Mouse (Mus musculus) midbrain, embryonic 10.5 days (tissue): ENCODE data around the gene Rnf38. TPM values are rescaled to one million over a fixed set of nuclear protein-coding genes. Genes with fewer than 3 reads are reported as not detected.
A peak's percentile ranks its signal among the peaks of the same experiment; 100 is the strongest.

Experiments
- DNase-seq: peaks from one replicate; pipeline ENCODE4 v3.0.0-alpha.2; 2017; ENCODE audit warnings: low spot score
- H3K27ac ChIP-seq: fragments of 300-500 bp; sonication (generic); replicated peaks from 2 replicates; pipeline ENCODE4 v1.5.1; 2016; ENCODE audit warnings: mild to moderate bottlenecking
- H3K27me3 ChIP-seq: fragments of 300-500 bp; sonication (generic); 2 replicates; pipeline ENCODE4 v1.6.1; 2016; ENCODE audit warnings: low read depth, mild to moderate bottlenecking; ENCODE audit not compliant: poor library complexity, severe bottlenecking
- H3K36me3 ChIP-seq: fragments of 300-500 bp; sonication (generic); 2 replicates; pipeline ENCODE4 v1.6.1; 2016; ENCODE audit warnings: mild to moderate bottlenecking, moderate library complexity
- H3K4me1 ChIP-seq: fragments of 300-500 bp; sonication (generic); 2 replicates; pipeline ENCODE4 v1.6.1; 2016
- H3K4me3 ChIP-seq: fragments of 300-500 bp; sonication (generic); 2 replicates; pipeline ENCODE4 v1.5.1; 2016; ENCODE audit warnings: mild to moderate bottlenecking, moderate library complexity
- H3K9me3 ChIP-seq: fragments of 300-500 bp; sonication (generic); replicated peaks from 2 replicates; pipeline ENCODE4 v1.6.1; 2016; ENCODE audit warnings: mild to moderate bottlenecking
- WGBS: fragments of 180-500 bp; shearing (Covaris S2); methylation state at CpG from one replicate; pipeline ENCODE4 v1.1.7; 2016; 5-methylcytosine and 5-hydroxymethylcytosine counted together
- polyA plus RNA-seq: library from polyadenylated mRNA; unstranded; fragments of >200 nt; fragmentation: Nextera tagmentation; extraction: Ambion mirVana; gene quantifications from 2 replicates; pipeline ENCODE4 v1.2.1, GENCODE M21; 2016

The Rnf38 gene
- polyA plus RNA-seq, 1 experiment from 2014 or later, result 29.0 TPM

DNA sequence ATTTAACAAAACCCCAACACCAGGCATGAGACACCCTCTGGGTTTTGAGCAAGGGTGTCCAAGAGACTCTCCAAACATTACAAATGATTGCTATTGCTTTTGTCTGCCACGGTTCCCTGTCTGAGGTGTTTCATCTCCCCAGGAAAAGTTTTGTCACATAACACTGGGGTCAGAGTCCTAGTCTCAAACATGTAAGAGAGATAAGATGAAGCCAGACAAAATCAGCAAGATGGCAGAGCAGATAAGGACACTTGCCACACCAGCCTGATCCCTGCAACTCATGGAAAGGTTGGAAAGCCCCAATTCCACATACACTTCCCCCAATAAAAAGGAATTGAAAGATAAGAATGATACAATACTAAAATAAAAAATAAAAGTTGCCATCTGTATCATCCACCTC is 49.7 kb downstream of the Rnf38 start:
- Histone ChIP-seq H3K4me1 (peaks cover 7% of the 10 kb centered on the region), H3K27ac (no peak overlapping the region), H3K4me3 (no peak overlapping the region), H3K9me3 (no peaks in the 10 kb centered on the region), H3K27me3 (no peaks in the 10 kb centered on the region), H3K36me3 (no peaks in the 10 kb centered on the region)
- WGBS, result 63% methylated on average over 1 of the region's 1 CpGs
- DNase-seq, result no peak

DNA sequence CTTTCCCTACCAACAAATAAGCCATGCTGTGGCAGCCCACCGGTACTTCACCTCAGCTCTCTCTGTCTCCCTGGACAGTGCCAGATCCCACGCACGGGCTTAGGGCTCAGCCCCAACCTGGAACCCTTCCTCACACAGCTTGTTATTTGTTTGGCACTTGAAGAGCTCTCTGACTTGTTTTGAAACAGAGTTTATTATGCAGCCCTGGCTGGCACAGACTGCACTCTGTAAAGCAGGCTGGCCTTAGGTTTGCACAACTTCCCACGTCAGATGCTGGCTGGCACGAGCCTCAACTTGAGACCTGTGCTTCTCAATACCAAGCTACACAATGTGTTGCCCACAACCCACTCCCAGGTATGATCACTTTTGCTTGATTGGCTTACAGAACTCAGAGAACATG is 53.8 kb downstream of the Rnf38 start:
- 81% methylated on average over 5 of the region's 5 CpGs for WGBS
- Histone ChIP-seq H3K4me3 (no peak overlapping the region), H3K4me1 (no peaks in the 10 kb centered on the region), H3K27me3 (no peaks in the 10 kb centered on the region), H3K9me3 (no peaks in the 10 kb centered on the region), H3K36me3 (0 out of 2 replicates have a peak, but pooled peaks cover 2% of the 10 kb centered on the region), H3K27ac (no peak overlapping the region)
- DNase-seq, result no peak

DNA sequence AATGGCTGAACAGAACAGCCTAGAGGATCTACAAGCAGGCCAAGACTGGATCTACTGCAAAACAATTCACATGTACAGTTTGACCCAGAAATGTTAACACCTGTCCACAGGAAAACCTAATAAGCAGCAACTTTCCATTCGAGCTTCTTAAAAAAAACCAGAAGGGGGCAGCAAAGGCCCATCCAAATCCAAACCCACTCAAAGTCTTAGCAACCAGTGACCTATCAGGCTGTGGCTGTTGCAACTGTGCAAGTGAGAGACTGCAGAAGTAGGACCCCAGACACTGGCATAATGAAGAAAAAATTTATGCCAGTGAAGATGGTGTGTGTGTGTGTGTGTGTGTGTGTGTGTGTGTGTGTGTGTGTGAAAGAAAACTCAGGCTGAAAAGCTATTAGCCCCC is 60.4 kb downstream of the Rnf38 start:
- Histone ChIP-seq H3K9me3 (no peaks in the 10 kb centered on the region), H3K36me3 (0 out of 2 replicates have a peak, but pooled peaks cover 2% of the 10 kb centered on the region), H3K4me1 (peaks cover 14% of the 10 kb centered on the region), H3K4me3 (no peak overlapping the region), H3K27me3 (no peaks in the 10 kb centered on the region), H3K27ac (no peak overlapping the region)
- 4% methylated on average over 1 of the region's 1 CpGs for WGBS
- peak; percentile 44 for DNase-seq

DNA sequence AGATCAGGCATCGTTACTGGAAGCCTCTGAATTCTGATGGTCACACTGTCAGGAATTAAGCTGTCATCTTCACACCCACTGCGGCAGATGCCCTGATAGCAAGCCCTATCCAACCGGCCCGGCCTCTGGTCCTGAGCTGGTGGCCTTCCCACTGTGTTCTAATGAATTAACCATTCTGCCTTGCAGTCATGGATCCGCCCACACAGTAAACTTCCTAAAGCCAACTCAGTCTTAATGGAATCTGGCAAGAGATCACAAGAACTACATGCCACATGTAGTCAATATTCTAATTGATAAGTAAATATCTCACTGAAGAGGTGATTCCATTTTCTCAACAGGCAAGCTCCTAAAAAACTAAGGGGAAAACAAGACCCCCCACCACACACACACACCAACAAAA is 60.9 kb downstream of the Rnf38 start:
- no peaks in the 10 kb centered on the region for H3K27me3 ChIP-seq
- no peaks in the 10 kb centered on the region for H3K36me3 ChIP-seq
- DNase-seq, result no peak
- 65% methylated on average over 5 of the region's 5 CpGs for WGBS
- no peak overlapping the region for H3K4me3 ChIP-seq
- H3K9me3 ChIP-seq, result no peaks in the 10 kb centered on the region
- H3K4me1 ChIP-seq, result peaks cover 14% of the 10 kb centered on the region
- no peak overlapping the region for H3K27ac ChIP-seq

DNA sequence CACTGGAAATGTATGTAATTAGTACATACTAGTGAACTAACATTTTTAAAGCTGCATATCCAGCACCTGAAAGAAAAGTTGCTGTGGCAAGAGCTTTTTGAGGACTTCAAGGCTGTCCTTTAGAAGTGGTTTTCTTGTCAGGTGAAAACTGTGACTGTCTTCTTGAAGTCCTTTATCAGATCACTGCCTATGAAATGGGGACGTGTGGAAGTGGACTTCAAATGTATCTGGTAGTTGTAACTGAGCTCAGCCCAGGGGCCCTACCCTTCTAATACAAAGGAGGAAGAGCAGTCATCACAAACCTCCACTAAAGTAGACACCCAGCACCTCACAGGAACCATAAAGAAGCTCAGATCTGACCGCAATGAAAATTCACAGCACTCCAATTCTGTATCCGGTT is 63.7 kb downstream of the Rnf38 start:
- no peaks in the 10 kb centered on the region for H3K36me3 ChIP-seq
- no peak for DNase-seq
- no peaks in the 10 kb centered on the region for H3K27me3 ChIP-seq
- no peak overlapping the region for H3K27ac ChIP-seq
- H3K4me1 ChIP-seq, result peaks cover 31% of the 10 kb centered on the region
- H3K4me3 ChIP-seq, result no peak overlapping the region
- no peaks in the 10 kb centered on the region for H3K9me3 ChIP-seq
- 87% methylated on average over 3 of the region's 3 CpGs for WGBS

DNA sequence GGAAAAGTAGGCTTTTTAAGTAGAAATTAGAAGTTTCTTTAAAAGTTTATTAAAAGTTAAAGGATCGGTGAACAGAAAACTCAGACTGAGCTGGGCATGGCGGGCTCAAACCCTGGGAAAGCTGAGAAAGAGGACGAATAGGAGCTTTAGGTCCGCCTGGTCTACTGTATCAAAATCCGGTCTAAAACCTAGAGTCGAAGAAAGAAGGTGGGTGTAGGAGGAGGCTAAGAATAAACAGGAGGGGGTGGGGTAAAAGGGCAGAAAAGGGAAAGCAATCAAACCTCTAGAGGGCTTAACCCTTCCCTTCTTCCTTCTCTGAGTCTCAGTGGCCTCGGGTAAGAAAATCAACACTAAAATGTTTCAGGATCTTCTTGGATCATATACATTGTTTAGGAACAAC is 64.8 kb downstream of the Rnf38 start:
- DNase-seq, result peak; percentile 11
- Histone ChIP-seq H3K27ac (no peak overlapping the region), H3K36me3 (no peaks in the 10 kb centered on the region), H3K4me1 (peaks cover 42% of the 10 kb centered on the region), H3K4me3 (peak overlapping the region; percentile 84), H3K9me3 (no peaks in the 10 kb centered on the region), H3K27me3 (no peaks in the 10 kb centered on the region)
- 4% methylated on average over 7 of the region's 7 CpGs for WGBS

DNA sequence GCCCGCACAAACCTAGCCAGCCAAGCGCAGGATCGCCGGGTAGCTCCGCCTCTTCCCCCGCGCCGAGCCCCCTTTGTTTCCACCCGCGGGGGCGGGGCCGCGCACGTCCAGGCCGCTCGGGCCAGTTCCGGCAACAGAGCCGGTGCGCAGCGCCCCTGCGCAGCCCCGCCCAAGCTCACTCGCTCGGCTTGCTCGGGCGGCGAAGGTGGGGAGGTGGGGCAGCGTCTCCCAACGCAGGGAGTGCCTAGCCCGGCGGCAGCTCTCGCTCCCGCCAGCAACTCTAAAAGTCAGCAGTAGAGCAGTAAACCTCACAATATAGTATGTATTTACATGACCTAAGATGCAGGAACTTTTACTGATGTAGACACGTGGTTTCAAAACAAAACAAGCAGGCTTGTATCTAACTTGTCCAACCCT is 65.3 kb downstream of the Rnf38 start:
- Histone ChIP-seq H3K9me3 (no peaks in the 10 kb centered on the region), H3K36me3 (no peaks in the 10 kb centered on the region), H3K27me3 (no peaks in the 10 kb centered on the region), H3K27ac (peak overlapping the region; percentile 59; the same call in 1 of the 2 replicates), H3K4me3 (peak overlapping the region; percentile 84), H3K4me1 (peaks cover 47% of the 10 kb centered on the region)
- peak; percentile 96 for DNase-seq
- WGBS, result under 1% methylated on average over 21 of the region's 34 CpGs

DNA sequence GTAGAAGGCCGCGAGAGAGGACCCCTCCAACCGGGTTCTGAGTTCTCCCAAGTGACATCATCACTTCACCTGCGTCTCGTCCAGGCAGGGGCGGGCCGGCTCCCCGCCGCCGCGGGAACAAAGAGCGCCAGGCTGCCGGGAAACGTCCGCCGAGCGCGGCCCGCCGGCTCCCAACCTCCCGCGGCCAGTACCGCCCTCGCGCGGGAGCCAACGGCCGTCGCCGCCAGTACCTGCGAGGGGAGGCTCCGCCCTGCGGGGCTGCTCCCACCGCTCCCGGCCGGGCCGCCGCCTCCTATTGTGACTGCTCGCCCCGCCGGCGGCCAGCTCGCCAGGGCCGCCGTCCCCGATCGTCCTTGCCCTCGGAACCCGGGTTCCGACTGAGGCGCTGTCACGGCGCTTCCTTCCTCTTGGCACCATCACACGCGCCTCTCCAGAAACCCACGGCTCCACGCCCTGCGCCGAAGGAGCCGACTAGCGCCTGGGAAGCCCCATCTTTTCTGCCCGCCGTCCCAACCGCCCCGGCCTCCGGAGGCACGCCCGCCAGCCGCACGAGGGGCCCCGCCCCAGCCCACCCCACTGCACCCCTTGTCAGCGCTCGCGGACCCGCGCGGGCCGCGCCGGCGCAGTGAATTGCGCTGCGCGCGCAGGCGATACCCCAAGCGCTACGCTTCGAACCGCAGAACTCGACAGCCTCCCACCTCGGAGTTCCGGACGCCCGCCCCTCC is 66.0 kb downstream of the Rnf38 start:
- H3K9me3 ChIP-seq, result no peaks in the 10 kb centered on the region
- peak; percentile 91 for DNase-seq
- peak overlapping the region; percentile 84 for H3K4me3 ChIP-seq
- H3K4me1 ChIP-seq, result peaks cover 54% of the 10 kb centered on the region
- no peaks in the 10 kb centered on the region for H3K36me3 ChIP-seq
- WGBS, result under 1% methylated on average over 95 of the region's 95 CpGs
- H3K27ac ChIP-seq, result peak overlapping the region; percentile 98
- H3K27me3 ChIP-seq, result no peaks in the 10 kb centered on the region

DNA sequence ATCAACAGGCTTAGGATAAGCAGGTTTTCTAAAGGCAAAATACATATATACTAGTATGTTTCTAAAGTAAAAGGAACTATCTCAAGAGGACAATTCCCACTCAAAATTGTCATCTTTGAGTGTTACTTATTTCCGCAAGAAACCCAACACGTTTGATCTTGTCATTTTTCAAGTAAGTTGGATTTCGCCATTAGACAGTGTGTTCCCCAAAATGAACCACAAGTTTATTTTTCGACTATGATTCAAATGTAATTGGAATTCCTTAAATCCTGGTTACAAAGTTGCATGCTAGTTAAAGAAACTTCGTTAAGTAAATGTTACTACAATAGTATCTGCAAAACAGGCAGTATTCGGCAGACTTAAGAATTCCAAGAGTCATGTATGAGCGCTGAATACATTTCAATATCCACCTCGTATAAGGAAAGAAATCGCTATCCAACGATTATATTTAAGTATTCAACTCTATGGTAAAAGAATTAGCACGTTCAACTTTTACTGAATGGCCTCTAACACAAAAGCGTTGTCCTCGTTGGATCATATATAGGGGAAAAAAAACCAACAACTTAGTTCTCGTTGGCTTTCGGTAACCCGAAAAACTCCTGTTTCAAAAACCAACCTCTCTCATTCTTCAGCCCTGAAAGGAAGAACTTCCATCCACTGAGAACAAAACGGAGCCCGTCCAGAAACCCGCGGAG is 66.7 kb downstream of the Rnf38 start:
- no peaks in the 10 kb centered on the region for H3K27me3 ChIP-seq
- 8% methylated on average over 20 of the region's 20 CpGs for WGBS
- H3K4me1 ChIP-seq, result peaks cover 61% of the 10 kb centered on the region
- no peak for DNase-seq
- no peaks in the 10 kb centered on the region for H3K36me3 ChIP-seq
- H3K27ac ChIP-seq, result peak overlapping the region; percentile 98
- no peaks in the 10 kb centered on the region for H3K9me3 ChIP-seq
- H3K4me3 ChIP-seq, result peak overlapping the region; percentile 84

DNA sequence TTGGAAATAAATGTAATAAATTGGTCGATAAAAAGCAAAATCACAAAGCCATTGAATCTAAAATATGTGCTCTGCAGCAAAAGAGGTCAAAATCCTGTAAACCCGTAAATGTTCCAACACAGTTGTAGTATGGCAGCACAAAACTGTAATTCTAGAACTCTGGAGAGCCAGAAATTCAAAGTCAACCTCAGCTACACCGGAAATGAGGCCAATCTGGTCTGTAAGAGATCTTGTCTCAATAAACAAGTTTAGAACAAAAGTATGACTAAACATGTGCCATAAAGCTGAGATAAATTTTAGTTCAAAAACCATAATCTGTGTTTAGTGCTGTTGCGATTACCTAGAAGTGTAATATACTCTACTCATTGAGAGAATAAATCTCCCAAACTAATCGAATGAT is 69.0 kb downstream of the Rnf38 start:
- no peak for DNase-seq
- Histone ChIP-seq H3K27ac (no peak overlapping the region), H3K4me1 (peaks cover 72% of the 10 kb centered on the region), H3K4me3 (no peak overlapping the region), H3K27me3 (no peaks in the 10 kb centered on the region), H3K9me3 (no peaks in the 10 kb centered on the region), H3K36me3 (no peaks in the 10 kb centered on the region)
- WGBS, result 92% methylated on average over 5 of the region's 5 CpGs

DNA sequence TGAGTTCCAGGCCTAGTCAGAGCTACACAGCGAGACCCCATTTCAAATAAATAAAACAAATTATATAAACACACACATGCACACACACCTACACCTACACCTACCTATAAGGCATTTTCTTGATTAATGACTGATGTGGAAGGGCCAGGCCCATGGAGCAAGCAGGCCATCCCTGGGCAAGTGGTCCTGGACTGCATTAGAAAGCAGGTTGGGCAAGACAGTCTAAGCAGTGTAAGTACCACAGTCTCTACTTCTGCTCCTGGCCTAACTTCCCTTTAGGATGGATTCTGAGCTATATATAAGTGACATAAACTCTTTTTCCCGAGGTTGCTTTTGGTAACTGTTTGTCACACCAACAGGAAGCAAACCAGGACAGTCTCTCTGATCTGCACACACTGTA is 70.6 kb downstream of the Rnf38 start:
- no peak overlapping the region for H3K27ac ChIP-seq
- H3K9me3 ChIP-seq, result no peaks in the 10 kb centered on the region
- no peak overlapping the region for H3K4me3 ChIP-seq
- H3K27me3 ChIP-seq, result no peaks in the 10 kb centered on the region
- 85% methylated on average over 2 of the region's 2 CpGs for WGBS
- peaks cover 10% of the 10 kb centered on the region for H3K36me3 ChIP-seq
- peaks cover 58% of the 10 kb centered on the region for H3K4me1 ChIP-seq
- no peak for DNase-seq

DNA sequence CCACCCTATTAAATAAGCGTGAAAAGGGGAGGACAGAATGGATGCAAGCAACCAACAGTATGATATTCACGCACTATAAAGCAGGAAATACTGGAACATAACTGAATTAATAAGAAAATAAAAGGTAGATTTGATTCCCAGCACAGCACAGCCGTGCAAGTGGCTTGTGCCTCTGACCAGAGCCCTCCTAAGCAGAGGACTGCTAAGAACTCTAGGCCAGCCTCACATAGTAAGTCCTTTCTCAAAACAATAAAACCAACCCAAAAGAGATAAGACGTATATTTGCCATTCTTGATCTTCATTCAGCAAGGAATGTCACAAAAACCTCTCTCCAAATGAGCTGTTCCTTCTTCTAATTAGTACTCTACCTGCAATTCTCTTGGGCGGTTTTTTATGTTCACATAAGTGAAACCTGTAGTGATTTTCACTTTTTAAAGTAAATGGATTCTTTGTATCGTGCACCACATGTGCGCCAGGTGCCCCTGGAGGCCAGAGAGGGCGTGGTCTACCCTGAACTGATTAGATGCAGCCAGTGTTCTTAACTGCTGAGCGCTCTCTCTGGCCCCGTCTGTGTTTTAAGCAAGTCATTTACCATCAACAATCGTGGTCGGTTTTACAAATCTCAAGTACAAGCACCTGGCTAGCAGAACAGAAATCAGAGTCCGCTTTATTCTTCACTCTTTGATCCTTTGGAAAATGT is 72.4 kb downstream of the Rnf38 start:
- WGBS, result 67% methylated on average over 13 of the region's 13 CpGs
- H3K27ac ChIP-seq, result no peak overlapping the region
- no peak overlapping the region for H3K4me3 ChIP-seq
- H3K9me3 ChIP-seq, result no peaks in the 10 kb centered on the region
- peaks cover 54% of the 10 kb centered on the region for H3K4me1 ChIP-seq
- H3K36me3 ChIP-seq, result peaks cover 23% of the 10 kb centered on the region
- peak; percentile 6 for DNase-seq
- H3K27me3 ChIP-seq, result no peaks in the 10 kb centered on the region

DNA sequence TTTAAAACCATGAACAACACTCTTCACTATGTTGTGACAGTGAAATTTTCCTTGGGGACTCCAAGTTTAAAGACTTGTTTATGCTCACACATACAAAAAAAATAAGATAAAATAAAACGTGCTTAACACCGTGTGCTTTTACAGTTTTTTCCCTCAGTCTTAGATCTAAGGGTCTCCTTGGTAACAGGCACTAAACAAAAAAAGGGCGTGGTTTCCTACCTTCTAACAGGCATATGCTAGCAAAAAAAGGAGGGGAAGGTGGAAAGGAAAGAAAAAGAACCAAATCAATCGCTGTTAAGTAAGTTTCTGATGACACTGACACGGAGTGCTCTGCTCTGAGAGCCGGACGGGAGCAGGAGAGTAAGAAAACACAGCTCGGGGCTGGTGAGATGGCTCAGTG is 73.8 kb downstream of the Rnf38 start:
- Histone ChIP-seq H3K27ac (no peak overlapping the region), H3K9me3 (no peaks in the 10 kb centered on the region), H3K36me3 (peaks cover 33% of the 10 kb centered on the region), H3K4me3 (no peak overlapping the region), H3K27me3 (no peaks in the 10 kb centered on the region), H3K4me1 (peaks cover 44% of the 10 kb centered on the region)
- peak; percentile 6 for DNase-seq
- WGBS, result 89% methylated on average over 8 of the region's 8 CpGs
